8 mouse cellular contexts compared by ENCODE assay signal in genomic region chr8:84067047-84067573, GRCm38 (mm10). TPM values are rescaled to one million over a fixed set of nuclear protein-coding genes. Genes with fewer than 3 reads are reported as not detected.
A peak's percentile ranks its signal among the peaks of the same experiment; 100 is the strongest.
DNase-seq lines count a peak whose midpoint lies in the region; ATAC-seq and TF ChIP-seq lines count a peak whose summit lies in the region.

No protein-coding gene starts in this region.

- peak overlapping the region; percentile 50 for H3K4me2 ChIP-seq in forebrain, embryonic 11.5 days (ENCODE audit: low read depth, low read length, severe bottlenecking)
- peak overlapping the region; percentile 63 for H3K4me2 ChIP-seq in heart, embryonic 16.5 days (ENCODE audit: low read depth, low read length)
- peak overlapping the region; percentile 95 for H3K4me2 ChIP-seq in liver, embryonic 14.5 days (ENCODE audit: low read depth)
- peak overlapping the region; percentile 53 for H3K4me2 ChIP-seq in stomach, embryonic 15.5 days

- peak overlapping the region; percentile 89 for H3K9ac ChIP-seq in forebrain, embryonic 11.5 days (ENCODE audit: low read length)
- peak overlapping the region; percentile 85 for H3K9ac ChIP-seq in heart, embryonic 16.5 days (ENCODE audit: low read length)
- H3K9ac ChIP-seq in liver, embryonic 14.5 days (replicated peaks) = peak overlapping the region; percentile 93
- H3K9ac ChIP-seq in stomach, embryonic 15.5 days = peak overlapping the region; percentile 76

- TF ChIP-seq EP300 in liver, embryonic 14.5 days (IDR thresholded peaks at IDR 0.05; ENCODE audit: low read depth) = no peak

- H3K4me3 ChIP-seq in E14TG2a.4 (replicated peaks; ENCODE audit: low read length) = peak overlapping the region; percentile 86
- peak overlapping the region; percentile 96 for H3K4me3 ChIP-seq in forebrain, embryonic 11.5 days (ENCODE audit: low read depth, low read length)
- H3K4me3 ChIP-seq in heart, embryonic 16.5 days (ENCODE audit: low read length) = peak overlapping the region; percentile 85
- peak overlapping the region; percentile 60 to 91 for H3K4me3 ChIP-seq in liver, embryonic 14.5 days (ENCODE audit: insufficient read depth in 1 of 2, low read depth in 2 of 2, low read length in 2 of 2)
- H3K4me3 ChIP-seq in stomach, embryonic 15.5 days (replicated peaks) = peak overlapping the region; percentile 89

- no peak for TF ChIP-seq CTCF in E14TG2a.4 (conservative IDR thresholded peaks at IDR 0.05; ENCODE audit: low read length)
- TF ChIP-seq CTCF in liver, embryonic 14.5 days (IDR thresholded peaks at IDR 0.05; ENCODE audit: low read depth) = no peak

- H3K27me3 ChIP-seq in E14TG2a.4 (ENCODE audit: insufficient read depth, low read length) = no peaks in the 10 kb centered on the region
- no peaks in the 10 kb centered on the region for H3K27me3 ChIP-seq in forebrain, embryonic 11.5 days (ENCODE audit: control insufficient read depth, insufficient read depth, low read length)
- H3K27me3 ChIP-seq in heart, embryonic 16.5 days (ENCODE audit: control insufficient read depth, insufficient read depth, low read length) = no peaks in the 10 kb centered on the region
- no peaks in the 10 kb centered on the region for H3K27me3 ChIP-seq in liver, embryonic 14.5 days (ENCODE audit: control insufficient read depth, insufficient read depth, low read length)
- no peaks in the 10 kb centered on the region for H3K27me3 ChIP-seq in stomach, embryonic 15.5 days (replicated peaks)

- peaks cover 5% of the 10 kb centered on the region; the same call in 1 of the 2 replicates for H3K36me3 ChIP-seq in E14TG2a.4 (ENCODE audit: insufficient read depth, low read length)
- no peaks in the 10 kb centered on the region for H3K36me3 ChIP-seq in forebrain, embryonic 11.5 days (ENCODE audit: control insufficient read depth, insufficient read depth, low read length)
- H3K36me3 ChIP-seq in heart, embryonic 16.5 days (ENCODE audit: control insufficient read depth, insufficient read depth) = no peaks in the 10 kb centered on the region
- no peaks in the 10 kb centered on the region for H3K36me3 ChIP-seq in liver, embryonic 14.5 days (replicated peaks; ENCODE audit: control insufficient read depth, insufficient read depth, low read depth)
- no peaks in the 10 kb centered on the region for H3K36me3 ChIP-seq in stomach, embryonic 15.5 days

- under 1% methylated on average over 43 of the region's 58 CpGs for WGBS in forebrain, embryonic 11.5 days
- WGBS in heart, embryonic 16.5 days = under 1% methylated on average over 57 of the region's 58 CpGs
- under 1% methylated on average over 57 of the region's 58 CpGs for WGBS in liver, embryonic 14.5 days (ENCODE audit: insufficient replicate concordance)
- under 1% methylated on average over 49 of the region's 58 CpGs for whole genome bisulfite sequencing in stomach, embryonic 15.5 days

- peak overlapping the region; percentile 91 for H3K27ac ChIP-seq in forebrain, embryonic 11.5 days (ENCODE audit: low read depth, low read length)
- H3K27ac ChIP-seq in heart, embryonic 16.5 days (ENCODE audit: low read length) = peak overlapping the region; percentile 97
- peak overlapping the region; percentile 97 for H3K27ac ChIP-seq in liver, embryonic 14.5 days
- H3K27ac ChIP-seq in stomach, embryonic 15.5 days = peak overlapping the region; percentile 98

- peaks cover 56% of the 10 kb centered on the region for H3K4me1 ChIP-seq in E14TG2a.4 (replicated peaks; ENCODE audit: low read depth, low read length)
- H3K4me1 ChIP-seq in forebrain, embryonic 11.5 days (replicated peaks; ENCODE audit: control insufficient read depth, insufficient read depth, low read length) = peaks cover 2% of the 10 kb centered on the region; the same call in 1 of the 2 replicates
- peaks cover 47% of the 10 kb centered on the region for H3K4me1 ChIP-seq in heart, embryonic 16.5 days (ENCODE audit: control insufficient read depth, insufficient read depth, low read length)
- H3K4me1 ChIP-seq in liver, embryonic 14.5 days (replicated peaks; ENCODE audit: control insufficient read depth in 2 of 2, insufficient read depth in 2 of 2, low read length in 1 of 2) = peaks cover 0 to 22% of the 10 kb centered on the region in 2 experiments
- H3K4me1 ChIP-seq in stomach, embryonic 15.5 days = peaks cover 35% of the 10 kb centered on the region

- peak; percentile 69 for ATAC-seq in forebrain, embryonic 11.5 days (replicated peaks; ENCODE audit: low FRiP score)
- peak; percentile 66 for ATAC-seq in heart, embryonic 16.5 days (replicated peaks; ENCODE audit: extremely low read depth, insufficient read depth, low FRiP score)
- ATAC-seq in liver, embryonic 14.5 days (ENCODE audit: insufficient read depth) = peak; percentile 71
- ATAC-seq in stomach, embryonic 15.5 days (ENCODE audit: insufficient read depth, low FRiP score, low read depth) = peak; percentile 57

- peak; percentile 77 for DNase-seq in c-Kit-positive CD71-positive TER-119-negative erythroid progenitor cells, embryonic 14.5 days (ENCODE audit: low read depth)
- DNase-seq in forebrain, embryonic 11.5 days (ENCODE audit: low spot score) = peak; percentile 97
- peak; percentile 96 to 98 for DNase-seq in kidney, postnatal 36 days
- peak; percentile 75 to 78 (median 77) for DNase-seq in liver, embryonic 14.5 days (ENCODE audit: low read depth in 3 of 3, low spot score in 3 of 3)
- peak; percentile 95 for DNase-seq in neural tube, embryonic 10.5 days (ENCODE audit: extremely low spot score, low spot score)

- no peaks in the 10 kb centered on the region for H3K9me3 ChIP-seq in E14TG2a.4 (ENCODE audit: low read length)
- H3K9me3 ChIP-seq in forebrain, embryonic 11.5 days (ENCODE audit: control insufficient read depth, low read length) = no peaks in the 10 kb centered on the region
- no peaks in the 10 kb centered on the region for H3K9me3 ChIP-seq in heart, embryonic 16.5 days (replicated peaks; ENCODE audit: control insufficient read depth, low read length)
- no peaks in the 10 kb centered on the region for H3K9me3 ChIP-seq in liver, embryonic 14.5 days (ENCODE audit: control insufficient read depth, low read length)
- no peaks in the 10 kb centered on the region for H3K9me3 ChIP-seq in stomach, embryonic 15.5 days

RNA-seq across cellular contexts. Expression of gene Rfx1, which starts 0.5 kb away (rescaled TPM):
- 11.0 and 11.5 TPM in 2 replicates for polyA plus RNA-seq in forebrain, embryonic 11.5 days (2014; fragmentation: Nextera tagmentation; extraction: Ambion mirVana)
- 5.9 and 6.4 TPM in 2 replicates for polyA plus RNA-seq in heart, embryonic 16.5 days (2015; fragmentation: Nextera tagmentation; extraction: Ambion mirVana)
- 4.6 and 5.0 TPM in 2 replicates for polyA plus RNA-seq in liver, embryonic 14.5 days (2012; rRNA removed)
- 1.5 and 2.6 TPM in 2 replicates for polyA plus RNA-seq in liver, embryonic 14.5 days (2014; fragmentation: Nextera tagmentation; extraction: Ambion mirVana)
- 8.0 and 8.8 TPM in 2 replicates for polyA plus RNA-seq in stomach, embryonic 15.5 days (2015; fragmentation: Nextera tagmentation; extraction: Ambion mirVana)

RNA-seq across cellular contexts. Expression of gene Gm10643, which starts 2.2 kb away (rescaled TPM):
- 1.4 and 1.6 TPM in 2 replicates for polyA plus RNA-seq in forebrain, embryonic 11.5 days (2014; fragmentation: Nextera tagmentation; extraction: Ambion mirVana)
- 0.95 and 1.2 TPM in 2 replicates for polyA plus RNA-seq in heart, embryonic 16.5 days (2015; fragmentation: Nextera tagmentation; extraction: Ambion mirVana)
- polyA plus RNA-seq in liver, embryonic 14.5 days (2012; rRNA removed) = 0.08 and 0.22 TPM in 2 replicates
- polyA plus RNA-seq in liver, embryonic 14.5 days (2014; fragmentation: Nextera tagmentation; extraction: Ambion mirVana) = 0.16 TPM in 1 of 2 replicates, not detected in the other
- polyA plus RNA-seq in stomach, embryonic 15.5 days (2015; fragmentation: Nextera tagmentation; extraction: Ambion mirVana) = 1.1 and 1.3 TPM in 2 replicates

RNA-seq across cellular contexts. Expression of gene Rln3, which starts 22.3 kb away (rescaled TPM):
- polyA plus RNA-seq in forebrain, embryonic 11.5 days (2014; fragmentation: Nextera tagmentation; extraction: Ambion mirVana) = not detected in 2 replicates
- 0.24 TPM in 1 of 2 replicates, not detected in the other for polyA plus RNA-seq in heart, embryonic 16.5 days (2015; fragmentation: Nextera tagmentation; extraction: Ambion mirVana)
- polyA plus RNA-seq in liver, embryonic 14.5 days (2012; rRNA removed) = not detected in 2 replicates
- polyA plus RNA-seq in liver, embryonic 14.5 days (2014; fragmentation: Nextera tagmentation; extraction: Ambion mirVana) = not detected in 2 replicates
- not detected in 2 replicates for polyA plus RNA-seq in stomach, embryonic 15.5 days (2015; fragmentation: Nextera tagmentation; extraction: Ambion mirVana)

RNA-seq across cellular contexts. Expression of gene Il27ra, which starts 24.7 kb away (rescaled TPM):
- polyA plus RNA-seq in forebrain, embryonic 11.5 days (2014; fragmentation: Nextera tagmentation; extraction: Ambion mirVana) = 0.19 and 0.24 TPM in 2 replicates
- polyA plus RNA-seq in heart, embryonic 16.5 days (2015; fragmentation: Nextera tagmentation; extraction: Ambion mirVana) = 6.0 and 6.5 TPM in 2 replicates
- 0.56 and 0.70 TPM in 2 replicates for polyA plus RNA-seq in liver, embryonic 14.5 days (2012; rRNA removed)
- polyA plus RNA-seq in liver, embryonic 14.5 days (2014; fragmentation: Nextera tagmentation; extraction: Ambion mirVana) = 0.32 and 0.45 TPM in 2 replicates
- 1.1 and 1.7 TPM in 2 replicates for polyA plus RNA-seq in stomach, embryonic 15.5 days (2015; fragmentation: Nextera tagmentation; extraction: Ambion mirVana)

RNA-seq across cellular contexts. Expression of gene Dcaf15, which starts 37.5 kb away (rescaled TPM):
- polyA plus RNA-seq in forebrain, embryonic 11.5 days (2014; fragmentation: Nextera tagmentation; extraction: Ambion mirVana) = 14.4 and 14.5 TPM in 2 replicates
- polyA plus RNA-seq in heart, embryonic 16.5 days (2015; fragmentation: Nextera tagmentation; extraction: Ambion mirVana) = 5.4 and 6.0 TPM in 2 replicates
- polyA plus RNA-seq in liver, embryonic 14.5 days (2012; rRNA removed) = 16.8 and 17.1 TPM in 2 replicates
- 2.5 and 3.2 TPM in 2 replicates for polyA plus RNA-seq in liver, embryonic 14.5 days (2014; fragmentation: Nextera tagmentation; extraction: Ambion mirVana)
- 6.8 and 7.7 TPM in 2 replicates for polyA plus RNA-seq in stomach, embryonic 15.5 days (2015; fragmentation: Nextera tagmentation; extraction: Ambion mirVana)

Comparison
In these comparisons a context has a peak if more than half of its experiments do, and no peak if none do; other contexts are left out.
1. Peak in every context shown above with its lines: DNase-seq, ATAC-seq, H3K4me3 ChIP-seq and H3K27ac ChIP-seq.